Mouse (Mus musculus): ENCODE data around the gene 4632433K11Rik. TPM values are rescaled to one million over a fixed set of nuclear protein-coding genes. Genes with fewer than 3 reads are reported as not detected.
A peak's percentile ranks its signal among the peaks of the same experiment; 100 is the strongest.

The 4632433K11Rik gene
- polyA plus RNA-seq, 1 experiment from 2014 or later: not detected

GRCm38 (mm10) chr7:5029946-5030345 lies 4.0 kb upstream of the 4632433K11Rik start:
- Histone ChIP-seq H3K9ac (ENCODE audit: low read depth, low read length) (no peak overlapping the region), H3K36me3 (ENCODE audit: control insufficient read depth, insufficient read depth, low read length) (peaks cover 45% of the 10 kb centered on the region), H3K4me2 (replicated peaks; ENCODE audit: low read depth, low read length) (no peak overlapping the region), H3K27me3 (ENCODE audit: control insufficient read depth, insufficient read depth, low read length) (no peaks in the 10 kb centered on the region), H3K4me1 (replicated peaks; ENCODE audit: control insufficient read depth, insufficient read depth, low read length) (no peaks in the 10 kb centered on the region), H3K27ac (ENCODE audit: low read depth, low read length) (no peak overlapping the region), H3K4me3 (ENCODE audit: low read depth, low read length) (no peak overlapping the region), H3K9me3 (ENCODE audit: control insufficient read depth, low read length) (peaks cover 13% of the 10 kb centered on the region)
- DNase-seq (ENCODE audit: low spot score) (no peak), ATAC-seq (ENCODE audit: low FRiP score) (no peak)
- WGBS: 92% methylated on average over 21 of the region's 21 CpGs

- DNase-seq (ENCODE audit: low spot score) (no peak), ATAC-seq (ENCODE audit: low FRiP score) (0 out of 2 replicates have a peak, but pooled peaks have one; percentile 10)
- H3K4me1 ChIP-seq (replicated peaks; ENCODE audit: control insufficient read depth, insufficient read depth, low read length): no peaks in the 10 kb centered on the region
- peaks cover 13% of the 10 kb centered on the region for H3K9me3 ChIP-seq (ENCODE audit: control insufficient read depth, low read length)
- no peak overlapping the region for H3K27ac ChIP-seq (ENCODE audit: low read depth, low read length)
- no peaks in the 10 kb centered on the region for H3K27me3 ChIP-seq (ENCODE audit: control insufficient read depth, insufficient read depth, low read length)
- H3K36me3 ChIP-seq (ENCODE audit: control insufficient read depth, insufficient read depth, low read length): peaks cover 50% of the 10 kb centered on the region
- no peak overlapping the region for H3K9ac ChIP-seq (ENCODE audit: low read depth, low read length)
- no peak overlapping the region for H3K4me3 ChIP-seq (ENCODE audit: low read depth, low read length)
- no peak overlapping the region for H3K4me2 ChIP-seq (replicated peaks; ENCODE audit: low read depth, low read length)
- WGBS: 82% methylated on average over 63 of the region's 63 CpGs
Observed at GRCm38 (mm10) chr7:5030554-5031275, 3.2 kb upstream of the 4632433K11Rik start.

DNA sequence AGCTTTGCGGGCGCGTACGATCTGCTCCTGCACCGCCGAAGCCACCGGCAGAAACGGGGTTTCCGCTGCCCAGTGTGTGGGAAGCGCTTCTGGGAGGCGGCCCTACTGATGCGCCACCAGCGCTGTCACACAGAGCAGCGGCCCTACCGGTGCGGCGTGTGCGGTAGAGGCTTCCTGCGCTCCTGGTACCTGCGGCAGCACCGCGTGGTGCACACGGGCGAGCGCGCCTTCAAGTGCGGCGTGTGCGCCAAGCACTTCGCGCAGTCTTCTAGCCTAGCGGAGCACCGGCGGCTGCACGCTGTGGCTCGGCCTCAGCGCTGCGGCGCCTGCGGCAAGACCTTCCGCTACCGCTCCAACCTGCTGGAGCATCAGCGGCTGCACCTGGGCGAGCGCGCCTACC lies 2.4 kb upstream of the 4632433K11Rik start:
- H3K36me3 ChIP-seq (ENCODE audit: control insufficient read depth, insufficient read depth, low read length): peaks cover 50% of the 10 kb centered on the region
- DNase-seq (ENCODE audit: low spot score) (no peak), ATAC-seq (ENCODE audit: low FRiP score) (no peak)
- H3K4me1 ChIP-seq (replicated peaks; ENCODE audit: control insufficient read depth, insufficient read depth, low read length): no peaks in the 10 kb centered on the region
- H3K27ac ChIP-seq (ENCODE audit: low read depth, low read length): no peak overlapping the region
- peaks cover 13% of the 10 kb centered on the region for H3K9me3 ChIP-seq (ENCODE audit: control insufficient read depth, low read length)
- H3K4me2 ChIP-seq (replicated peaks; ENCODE audit: low read depth, low read length): no peak overlapping the region
- H3K9ac ChIP-seq (ENCODE audit: low read depth, low read length): no peak overlapping the region
- 75% methylated on average over 46 of the region's 46 CpGs for WGBS
- H3K27me3 ChIP-seq (ENCODE audit: control insufficient read depth, insufficient read depth, low read length): no peaks in the 10 kb centered on the region
- H3K4me3 ChIP-seq (ENCODE audit: low read depth, low read length): no peak overlapping the region

GRCm38 (mm10) chr7:5035628-5036027 lies 1.7 kb downstream of the 4632433K11Rik start:
- no peaks in the 10 kb centered on the region for H3K27me3 ChIP-seq (ENCODE audit: control insufficient read depth, insufficient read depth, low read length)
- H3K4me1 ChIP-seq (replicated peaks; ENCODE audit: control insufficient read depth, insufficient read depth, low read length): no peaks in the 10 kb centered on the region
- 97% methylated on average over 17 of the region's 17 CpGs for WGBS
- no peak overlapping the region for H3K27ac ChIP-seq (ENCODE audit: low read depth, low read length)
- H3K36me3 ChIP-seq (ENCODE audit: control insufficient read depth, insufficient read depth, low read length): peaks cover 32% of the 10 kb centered on the region
- H3K9me3 ChIP-seq (ENCODE audit: control insufficient read depth, low read length): peaks cover 3% of the 10 kb centered on the region
- ATAC-seq (ENCODE audit: low FRiP score) (no peak), DNase-seq (ENCODE audit: low spot score) (no peak)
- no peak overlapping the region for H3K4me2 ChIP-seq (replicated peaks; ENCODE audit: low read depth, low read length)
- no peak overlapping the region for H3K4me3 ChIP-seq (ENCODE audit: low read depth, low read length)
- H3K9ac ChIP-seq (ENCODE audit: low read depth, low read length): no peak overlapping the region

DNA sequence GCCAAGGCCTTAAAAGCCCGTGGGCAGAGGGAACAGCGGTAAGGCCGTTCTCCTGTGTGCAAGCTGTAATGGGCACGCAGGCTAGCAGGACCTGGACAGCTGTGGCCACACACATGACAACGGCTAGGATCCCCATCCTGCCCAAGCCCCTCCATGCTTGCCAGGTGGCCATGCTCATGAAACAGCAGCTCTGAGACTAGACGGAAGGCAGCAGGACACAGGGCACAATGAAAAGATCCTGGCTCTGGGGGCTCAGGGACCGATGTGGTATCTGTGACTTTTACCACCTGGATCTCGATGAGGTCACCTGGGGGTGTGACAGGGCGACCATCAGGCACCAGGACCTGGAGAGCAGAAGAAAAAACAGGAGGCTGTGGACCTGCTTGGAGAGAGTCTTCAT lies 2.2 kb downstream of the 4632433K11Rik start:
- Histone ChIP-seq H3K4me3 (ENCODE audit: low read depth, low read length) (no peak overlapping the region), H3K4me2 (replicated peaks; ENCODE audit: low read depth, low read length) (no peak overlapping the region), H3K9me3 (ENCODE audit: control insufficient read depth, low read length) (no peaks in the 10 kb centered on the region), H3K36me3 (ENCODE audit: control insufficient read depth, insufficient read depth, low read length) (peaks cover 27% of the 10 kb centered on the region), H3K4me1 (replicated peaks; ENCODE audit: control insufficient read depth, insufficient read depth, low read length) (no peaks in the 10 kb centered on the region), H3K9ac (ENCODE audit: low read depth, low read length) (no peak overlapping the region), H3K27me3 (ENCODE audit: control insufficient read depth, insufficient read depth, low read length) (no peaks in the 10 kb centered on the region), H3K27ac (ENCODE audit: low read depth, low read length) (no peak overlapping the region)
- 93% methylated on average over 9 of the region's 9 CpGs for WGBS
- no peak for ATAC-seq (ENCODE audit: low FRiP score)
- DNase-seq (ENCODE audit: low spot score): no peak

GRCm38 (mm10) chr7:5037026-5037425 lies 3.1 kb downstream of the 4632433K11Rik start:
- Histone ChIP-seq H3K9me3 (ENCODE audit: control insufficient read depth, low read length) (no peaks in the 10 kb centered on the region), H3K27me3 (ENCODE audit: control insufficient read depth, insufficient read depth, low read length) (no peaks in the 10 kb centered on the region), H3K4me1 (replicated peaks; ENCODE audit: control insufficient read depth, insufficient read depth, low read length) (no peaks in the 10 kb centered on the region), H3K36me3 (ENCODE audit: control insufficient read depth, insufficient read depth, low read length) (peaks cover 18% of the 10 kb centered on the region), H3K9ac (ENCODE audit: low read depth, low read length) (no peak overlapping the region), H3K27ac (ENCODE audit: low read depth, low read length) (no peak overlapping the region), H3K4me3 (ENCODE audit: low read depth, low read length) (no peak overlapping the region), H3K4me2 (replicated peaks; ENCODE audit: low read depth, low read length) (no peak overlapping the region)
- DNase-seq (ENCODE audit: low spot score): no peak
- 90% methylated on average over 7 of the region's 7 CpGs for WGBS
- ATAC-seq (ENCODE audit: low FRiP score): no peak

DNA sequence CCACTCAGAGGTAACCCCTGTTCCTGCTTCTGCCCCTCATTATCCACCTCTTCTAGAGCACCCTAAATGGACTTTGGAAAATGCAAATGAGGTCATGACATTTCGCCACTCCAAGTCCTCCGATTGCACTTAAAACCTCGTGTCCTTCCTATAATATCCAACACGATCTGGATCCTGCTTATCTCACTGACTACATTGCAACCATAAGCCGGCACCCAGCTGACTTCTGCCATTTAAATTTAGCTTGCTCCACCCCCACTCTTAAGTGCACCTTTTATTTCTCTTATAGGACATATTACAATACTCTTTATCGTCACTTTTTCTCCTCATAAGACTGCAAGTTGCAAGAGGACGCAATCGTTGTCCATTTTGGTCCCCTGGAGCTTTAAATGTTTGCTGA lies 3.5 kb downstream of the 4632433K11Rik start:
- ATAC-seq (ENCODE audit: low FRiP score) (no peak), DNase-seq (ENCODE audit: low spot score) (no peak)
- Histone ChIP-seq H3K9ac (ENCODE audit: low read depth, low read length) (peak overlapping the region; percentile 85; the same call in 1 of the 2 replicates), H3K4me2 (replicated peaks; ENCODE audit: low read depth, low read length) (peak overlapping the region; percentile 47), H3K27me3 (ENCODE audit: control insufficient read depth, insufficient read depth, low read length) (no peaks in the 10 kb centered on the region), H3K27ac (ENCODE audit: low read depth, low read length) (peak overlapping the region; percentile 96; the same call in 1 of the 2 replicates), H3K4me3 (ENCODE audit: low read depth, low read length) (peak overlapping the region; percentile 66; the same call in 1 of the 2 replicates), H3K36me3 (ENCODE audit: control insufficient read depth, insufficient read depth, low read length) (peaks cover 14% of the 10 kb centered on the region), H3K9me3 (ENCODE audit: control insufficient read depth, low read length) (no peaks in the 10 kb centered on the region), H3K4me1 (replicated peaks; ENCODE audit: control insufficient read depth, insufficient read depth, low read length) (no peaks in the 10 kb centered on the region)
- 92% methylated on average over 8 of the region's 8 CpGs for WGBS

GRCm38 (mm10) chr7:5038109-5038732 lies 4.3 kb downstream of the 4632433K11Rik start, which contains the start of gene Zfp784:
Zfp784 (minus strand) TSS chr7:5038446.
- Histone ChIP-seq H3K4me2 (replicated peaks; ENCODE audit: low read depth, low read length) (peak within 1 kb of the TSS; percentile 47), H3K27me3 (ENCODE audit: control insufficient read depth, insufficient read depth, low read length) (no peaks in the 10 kb centered on the region), H3K4me1 (replicated peaks; ENCODE audit: control insufficient read depth, insufficient read depth, low read length) (no peaks in the 10 kb centered on the region), H3K9ac (ENCODE audit: low read depth, low read length) (peak within 1 kb of the TSS; percentile 85), H3K27ac (ENCODE audit: low read depth, low read length) (peak within 1 kb of the TSS; percentile 96), H3K9me3 (ENCODE audit: control insufficient read depth, low read length) (no peaks in the 10 kb centered on the region), H3K36me3 (ENCODE audit: control insufficient read depth, insufficient read depth, low read length) (peaks cover 11% of the 10 kb centered on the region; the same call in 1 of the 2 replicates), H3K4me3 (ENCODE audit: low read depth, low read length) (peak within 1 kb of the TSS; percentile 66)
- DNase-seq (ENCODE audit: low spot score) (peak; percentile 93), ATAC-seq (ENCODE audit: low FRiP score) (peak; percentile 97)
- under 1% methylated on average over 48 of the region's 48 CpGs for WGBS
